Mouse (Mus musculus): ENCODE results near the gene Pgm2.

GRCm38 (mm10) chr5:64079462-64079817 is 13.3 kb upstream of the Pgm2 start:
- no peak for TF ChIP-seq CTCF (conservative IDR thresholded peaks at IDR 0.05; ENCODE audit: insufficient read depth, insufficient read length, low read depth, low read length)
- TF ChIP-seq POLR2A (IDR thresholded peaks at IDR 0.05; ENCODE audit: low read depth, low read length), result no peak
